Comparison of ENCODE assay signal across 19 mouse cellular contexts in genomic region chr9:91357321-91357720, GRCm38 (mm10). TPM values are rescaled to one million over a fixed set of nuclear protein-coding genes. Genes with fewer than 3 reads are reported as not detected.
DNase-seq lines count a peak whose midpoint lies in the region; ATAC-seq lines count a peak whose summit lies in the region.
"Had no signal": no experiment of that assay in that cellular context is flagged by ENCODE, and none has a peak within 500 bp of the region (broad histone marks: within the 10 kb centered on the region; RNA-seq: fewer than 3 reads in every experiment).

No protein-coding gene starts in this region.

- H3K27ac ChIP-seq in forebrain, embryonic 16.5 days (ENCODE audit: low read length) = 0 out of 2 replicates have a peak overlapping the region, but pooled peaks have one; percentile 1
- no peak overlapping the region for H3K27ac ChIP-seq in midbrain, embryonic 10.5 days (replicated peaks)
- no peak overlapping the region; the same call in 1 of the 2 replicates for H3K27ac ChIP-seq in neural tube, embryonic 14.5 days (ENCODE audit: low read depth, low read length)
- H3K27ac ChIP-seq: heart, adult 2 months; intestine, embryonic 15.5 days; kidney, postnatal 0 days; stomach, postnatal 0 days had no signal

- H3K36me3 ChIP-seq in forebrain, embryonic 16.5 days (ENCODE audit: control insufficient read depth, insufficient read depth) = no peaks in the 10 kb centered on the region
- H3K36me3 ChIP-seq in midbrain, embryonic 10.5 days = peaks cover 14% of the 10 kb centered on the region
- no peaks in the 10 kb centered on the region for H3K36me3 ChIP-seq in neural tube, embryonic 14.5 days (ENCODE audit: control insufficient read depth, insufficient read depth, low read length)
- H3K36me3 ChIP-seq: intestine, embryonic 15.5 days had no signal

- WGBS in forebrain, embryonic 16.5 days = 38% methylated on average over 3 of the region's 3 CpGs
- 7% methylated on average over 3 of the region's 3 CpGs for WGBS in midbrain, embryonic 10.5 days
- WGBS in neural tube, embryonic 14.5 days = 20% methylated on average over 3 of the region's 3 CpGs

- no peak overlapping the region for H3K9ac ChIP-seq in forebrain, embryonic 16.5 days (replicated peaks; ENCODE audit: low read depth, low read length)
- H3K9ac ChIP-seq in neural tube, embryonic 14.5 days (replicated peaks; ENCODE audit: low read depth, low read length) = no peak overlapping the region; the same call in 1 of the 2 replicates
- H3K9ac ChIP-seq: intestine, embryonic 15.5 days; lung, embryonic 14.5 days had no signal

- peaks cover 27% of the 10 kb centered on the region for H3K27me3 ChIP-seq in forebrain, embryonic 16.5 days (replicated peaks; ENCODE audit: control insufficient read depth, insufficient read depth, low read length)
- peaks cover 100% of the 10 kb centered on the region for H3K27me3 ChIP-seq in midbrain, embryonic 10.5 days (ENCODE audit: low read depth, poor library complexity, severe bottlenecking)
- peaks cover 10% of the 10 kb centered on the region for H3K27me3 ChIP-seq in neural tube, embryonic 14.5 days (ENCODE audit: control insufficient read depth, insufficient read depth, low read length)

- H3K4me2 ChIP-seq in forebrain, embryonic 16.5 days (ENCODE audit: low read length) = peak overlapping the region; percentile 2; the same call in 1 of the 2 replicates
- H3K4me2 ChIP-seq in neural tube, embryonic 14.5 days (ENCODE audit: low read depth, low read length) = peak overlapping the region; percentile 30
- H3K4me2 ChIP-seq: intestine, embryonic 15.5 days; lung, embryonic 14.5 days had no signal

- no peak overlapping the region for H3K4me3 ChIP-seq in forebrain, embryonic 16.5 days (replicated peaks; ENCODE audit: low read length)
- H3K4me3 ChIP-seq in midbrain, embryonic 10.5 days = peak overlapping the region; percentile 32; the same call in 1 of the 2 replicates
- peak overlapping the region; percentile 7; the same call in 1 of the 2 replicates for H3K4me3 ChIP-seq in neural tube, embryonic 14.5 days (ENCODE audit: low read depth, low read length)
- H3K4me3 ChIP-seq: heart, adult 2 months; intestine, embryonic 15.5 days had no signal

- no peak for ATAC-seq in forebrain, embryonic 16.5 days
- ATAC-seq in neural tube, embryonic 14.5 days (ENCODE audit: low read depth) = no peak
- ATAC-seq: intestine, embryonic 15.5 days had no signal

- peaks cover 25% of the 10 kb centered on the region for H3K4me1 ChIP-seq in forebrain, embryonic 16.5 days (replicated peaks; ENCODE audit: control insufficient read depth, insufficient read depth, low read length)
- H3K4me1 ChIP-seq in midbrain, embryonic 10.5 days = peaks cover 62% of the 10 kb centered on the region
- H3K4me1 ChIP-seq in neural tube, embryonic 14.5 days (ENCODE audit: control insufficient read depth, insufficient read depth, low read length) = peaks cover 9% of the 10 kb centered on the region; the same call in 1 of the 2 replicates

- no peaks in the 10 kb centered on the region for H3K9me3 ChIP-seq in forebrain, embryonic 16.5 days (ENCODE audit: control insufficient read depth, low read length)
- H3K9me3 ChIP-seq in midbrain, embryonic 10.5 days (replicated peaks) = no peaks in the 10 kb centered on the region
- H3K9me3 ChIP-seq in neural tube, embryonic 14.5 days (ENCODE audit: control insufficient read depth, low read length) = no peaks in the 10 kb centered on the region
- H3K9me3 ChIP-seq: intestine, embryonic 15.5 days had no signal

- DNase-seq in embryo, embryonic 10 days (ENCODE audit: low spot score) = peak; percentile 4
- DNase-seq in embryo, embryonic 9.5 days (ENCODE audit: extremely low spot score) = no peak
- DNase-seq in midbrain, embryonic 10.5 days (ENCODE audit: low spot score) = peak; percentile 13
- no peak for DNase-seq in spleen, postnatal 14 days (ENCODE audit: low spot score in 2 of 2)
- DNase-seq in layer of hippocampus, adult 8-10 months (ENCODE audit: low spot score in 2 of 2) = no peak
- DNase-seq in layer of hippocampus, postnatal 25 days (ENCODE audit: extremely low spot score in 1 of 2, low spot score in 1 of 2) = no peak
- DNase-seq: cerebellum, postnatal 25 days; heart, adult 2 months; lung, embryonic 14.5 days; spleen, adult 18-20 months; thymus, postnatal 4 days had no signal

RNA-seq across cellular contexts. Expression of gene Zic4, which starts 4.9 kb away (rescaled TPM):
- 28.3 and 47.6 TPM in 2 replicates for polyA plus RNA-seq in forebrain, embryonic 16.5 days (2015; fragmentation: Nextera tagmentation; extraction: Ambion mirVana)
- 25.1 and 33.5 TPM in 2 replicates for polyA plus RNA-seq in midbrain, embryonic 10.5 days (2016; fragmentation: Nextera tagmentation; extraction: Ambion mirVana)
- 46.7 and 50.5 TPM in 2 replicates for polyA plus RNA-seq in neural tube, embryonic 14.5 days (2014; fragmentation: Nextera tagmentation; extraction: Ambion mirVana)
- 1 to 10 TPM; 2.7 to 4.8 (median 3.5) TPM for total RNA-seq in layer of hippocampus, adult 8-10 months (2022)
- total RNA-seq in layer of hippocampus, postnatal 25 days (2021) = 1 to 10 TPM; 2.0 to 2.1 TPM
- total RNA-seq: adrenal gland, adult 18-20 months; heart, adult 2 months; megakaryocyte progenitor cell, adult 5-6 weeks had no signal
- polyA plus RNA-seq: heart, adult 2 months; heart, postnatal 0 days; intestine, embryonic 15.5 days; kidney, postnatal 0 days; lung, embryonic 14.5 days; stomach, postnatal 0 days had no signal

RNA-seq across cellular contexts. Expression of gene Zic1, which starts 8.3 kb away (rescaled TPM):
- polyA plus RNA-seq in forebrain, embryonic 16.5 days (2015; fragmentation: Nextera tagmentation; extraction: Ambion mirVana) = 4.5 and 8.0 TPM in 2 replicates
- 6.5 and 6.6 TPM in 2 replicates for polyA plus RNA-seq in midbrain, embryonic 10.5 days (2016; fragmentation: Nextera tagmentation; extraction: Ambion mirVana)
- polyA plus RNA-seq in neural tube, embryonic 14.5 days (2014; fragmentation: Nextera tagmentation; extraction: Ambion mirVana) = 28.7 and 30.5 TPM in 2 replicates
- 10 to 100 TPM in 3 of 4 experiments, 1 to 10 TPM in 1; 9.9 to 13.1 (median 11.2) TPM for total RNA-seq in layer of hippocampus, adult 8-10 months (2022)
- total RNA-seq in layer of hippocampus, postnatal 25 days (2021) = 10 to 100 TPM; 10.1 to 13.2 TPM
- total RNA-seq: adrenal gland, adult 18-20 months; heart, adult 2 months; megakaryocyte progenitor cell, adult 5-6 weeks had no signal
- polyA plus RNA-seq: heart, postnatal 0 days; intestine, embryonic 15.5 days; kidney, postnatal 0 days; lung, embryonic 14.5 days; stomach, postnatal 0 days had no signal

Comparison
In these comparisons a context has a peak if more than half of its experiments do, and no peak if none do; other contexts are left out.
1. DNase-seq: peak in embryo, embryonic 10 days (single experiment) and midbrain, embryonic 10.5 days (single experiment); none in embryo, embryonic 9.5 days (single experiment), spleen, postnatal 14 days (0 of 2), layer of hippocampus, adult 8-10 months (0 of 2) and layer of hippocampus, postnatal 25 days (0 of 2).